Mouse (Mus musculus) intestine, embryonic 14.5 days (tissue): ENCODE measurements around the gene Slc28a2. TPM values are rescaled to one million over a fixed set of nuclear protein-coding genes. Genes with fewer than 3 reads are reported as not detected.
A peak's percentile ranks its signal among the peaks of the same experiment; 100 is the strongest.
"Not testable (repeated sequence)": the region's sequence is repeated elsewhere in the genome, so short reads cannot be mapped to it uniquely, and the experiment has no call there.

ENCODE experiments used
- ATAC-seq: fragments of 200-750 bp; cut with Nextera tagmentation; replicated peaks from 2 replicates; pipeline ENCODE4 v1.8.0; 2017; ENCODE audit warnings: low read depth, moderate number of reproducible peaks, moderate TSS enrichment, moderate library complexity; ENCODE audit not compliant: low FRiP score, low TSS enrichment
- DNase-seq: peaks from one replicate; pipeline ENCODE4 v3.0.0-alpha.2; 2018; ENCODE audit warnings: low spot score
- H3K27ac ChIP-seq: fragments of 300-500 bp; sonication (generic); 2 replicates; pipeline ENCODE4 v1.5.1; 2014; ENCODE audit warnings: low read depth, mild to moderate bottlenecking, control low read depth
- H3K27me3 ChIP-seq: fragments of 300-500 bp; sonication (generic); replicated peaks from 2 replicates; pipeline ENCODE4 v1.6.1; 2014; ENCODE audit warnings: low read length, control low read depth; ENCODE audit not compliant: control insufficient read depth, insufficient read depth
- H3K36me3 ChIP-seq: fragments of 300-500 bp; sonication (generic); 2 replicates; pipeline ENCODE4 v1.6.1; 2014; ENCODE audit warnings: low read length, control low read depth; ENCODE audit not compliant: control insufficient read depth, insufficient read depth
- H3K4me1 ChIP-seq: fragments of 300-500 bp; sonication (generic); replicated peaks from 2 replicates; pipeline ENCODE4 v1.6.1; 2014; ENCODE audit warnings: low read length, control low read depth, mixed read lengths; ENCODE audit not compliant: control insufficient read depth, insufficient read depth
- H3K4me2 ChIP-seq: fragments of 300-500 bp; sonication (generic); 2 replicates; pipeline ENCODE4 v1.6.1; 2014; ENCODE audit warnings: low read length
- H3K4me3 ChIP-seq: fragments of 300-500 bp; sonication (generic); 2 replicates; pipeline ENCODE4 v1.5.1; 2014; ENCODE audit warnings: low read depth, low read length, control low read depth, mixed read lengths
- H3K9ac ChIP-seq: fragments of 300-500 bp; sonication (generic); 2 replicates; pipeline ENCODE4 v1.6.1; 2014; ENCODE audit warnings: mild to moderate bottlenecking, low read length
- H3K9me3 ChIP-seq: fragments of 300-500 bp; sonication (generic); 2 replicates; pipeline ENCODE4 v1.6.1; 2016; ENCODE audit warnings: low read length, control low read depth; ENCODE audit not compliant: control insufficient read depth
- WGBS: fragments of 180-500 bp; shearing (Covaris S2); extraction: QIAGEN DNeasy Blood & Tissue Kit; methylation state at CpG from one replicate; pipeline ENCODE4 v1.1.7; 2014; 5-methylcytosine and 5-hydroxymethylcytosine counted together
- polyA plus RNA-seq: library from polyadenylated mRNA; unstranded; fragments of >200 nt; fragmentation: Nextera tagmentation; extraction: Ambion mirVana; gene quantifications from 2 replicates; pipeline ENCODE4 v1.2.1, GENCODE M21; 2014

The Slc28a2 gene
- polyA plus RNA-seq, 1 experiment from 2014 or later, result 38.2 TPM

DNA sequence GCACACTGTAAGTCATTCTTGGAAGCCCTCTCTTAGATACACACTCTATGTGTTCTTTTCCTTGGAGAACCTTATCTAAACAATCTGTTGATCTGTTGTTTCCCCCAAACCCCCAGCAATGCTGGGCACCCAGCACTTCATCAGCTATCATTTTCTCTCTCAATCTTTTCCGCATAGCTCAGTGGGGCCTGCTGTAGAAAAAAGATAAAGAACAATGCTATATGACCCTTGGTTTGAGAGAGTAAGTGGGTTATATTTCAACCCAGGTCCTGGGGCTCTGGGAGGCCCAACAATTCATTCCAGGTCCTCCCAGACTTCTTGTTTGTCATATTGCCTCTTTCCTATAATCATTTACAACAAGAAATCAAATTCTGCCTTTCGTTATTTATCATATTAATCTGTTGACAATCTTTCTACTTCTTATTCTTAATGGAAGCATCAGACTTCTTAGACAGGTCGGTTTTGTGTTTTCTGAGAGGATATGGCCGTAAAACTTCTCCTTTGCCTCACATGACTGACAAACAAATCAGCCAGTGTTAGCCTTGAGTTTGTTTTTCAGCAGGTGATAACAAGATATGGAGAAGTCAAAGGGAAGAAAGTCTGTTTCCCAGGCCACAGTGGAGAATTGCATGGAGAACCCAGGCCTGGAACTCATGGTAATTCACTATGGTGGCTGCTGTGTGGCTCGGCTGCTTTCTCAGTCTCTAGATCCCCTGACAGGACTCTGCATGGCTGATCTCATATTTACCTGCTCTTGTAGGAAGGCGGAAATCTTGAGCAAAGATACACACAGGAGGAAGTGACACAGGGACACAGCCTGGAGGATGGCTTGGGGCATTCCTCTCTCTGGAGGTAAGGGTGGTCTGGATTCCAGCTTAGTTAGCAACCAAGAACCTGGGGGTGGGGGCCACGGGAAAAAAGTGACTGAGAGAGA lies 15.0 kb downstream of the Slc28a2 start:
- H3K4me2 ChIP-seq, result peak overlapping the region; percentile 22; the same call in 1 of the 2 replicates
- no peaks in the 10 kb centered on the region for H3K4me1 ChIP-seq
- H3K9ac ChIP-seq, result no peak overlapping the region
- DNase-seq (peak; percentile 54), ATAC-seq (peak; percentile 66)
- no peaks in the 10 kb centered on the region for H3K27me3 ChIP-seq
- H3K4me3 ChIP-seq, result 0 out of 2 replicates have a peak overlapping the region, but pooled peaks have one; percentile 6
- 72% methylated on average over 7 of the region's 7 CpGs for WGBS
- H3K9me3 ChIP-seq, result no peaks in the 10 kb centered on the region
- peak overlapping the region; percentile 20; the same call in 1 of the 2 replicates for H3K27ac ChIP-seq
- H3K36me3 ChIP-seq, result no peaks in the 10 kb centered on the region

- H3K27me3 ChIP-seq, result no peaks in the 10 kb centered on the region
- no peak overlapping the region for H3K4me3 ChIP-seq
- no peak for ATAC-seq
- 77% methylated on average over 4 of the region's 4 CpGs for WGBS
- no peak overlapping the region for H3K4me2 ChIP-seq
- H3K36me3 ChIP-seq, result no peaks in the 10 kb centered on the region
- H3K9me3 ChIP-seq, result no peaks in the 10 kb centered on the region
- H3K4me1 ChIP-seq, result no peaks in the 10 kb centered on the region
- no peak for DNase-seq
- no peak overlapping the region for H3K27ac ChIP-seq
- H3K9ac ChIP-seq, result no peak overlapping the region
These were observed 24.1 kb downstream of the Slc28a2 start for GRCm38 (mm10) chr2:122450351-122450750.

GRCm38 (mm10) chr2:122452426-122452825 lies 26.1 kb downstream of the Slc28a2 start:
- H3K4me2 ChIP-seq, result no peak overlapping the region
- no peaks in the 10 kb centered on the region for H3K9me3 ChIP-seq
- DNase-seq, result no peak
- no peaks in the 10 kb centered on the region for H3K27me3 ChIP-seq
- H3K27ac ChIP-seq, result no peak overlapping the region
- H3K4me3 ChIP-seq, result no peak overlapping the region
- H3K36me3 ChIP-seq, result no peaks in the 10 kb centered on the region
- 57% methylated on average over 2 of the region's 2 CpGs for WGBS
- no peak for ATAC-seq
- H3K4me1 ChIP-seq, result no peaks in the 10 kb centered on the region
- H3K9ac ChIP-seq, result no peak overlapping the region

DNA sequence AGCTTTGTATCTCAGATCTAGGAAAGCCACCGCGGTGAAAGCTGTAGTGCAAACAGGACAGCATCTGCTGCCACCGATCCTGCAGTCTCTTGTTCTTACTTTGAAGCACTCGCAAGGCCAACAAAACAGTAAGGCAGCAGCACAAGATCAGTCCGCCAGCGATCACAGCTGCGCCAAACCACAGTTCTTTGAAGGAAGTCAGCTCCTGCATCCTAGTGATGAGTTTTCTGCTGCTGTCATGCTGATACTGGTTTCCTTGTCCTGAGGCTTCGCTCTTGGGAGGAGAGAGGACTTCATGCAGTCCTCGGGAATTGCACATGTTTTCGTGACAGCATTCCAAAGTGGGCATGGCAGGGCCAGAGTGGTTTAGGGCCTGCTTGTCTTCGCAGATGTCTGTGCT lies 40.6 kb downstream of the Slc28a2 start:
- Histone ChIP-seq H3K27ac (no peak overlapping the region), H3K4me1 (no peaks in the 10 kb centered on the region), H3K4me2 (peak overlapping the region; percentile 97), H3K9ac (peak overlapping the region; percentile 52), H3K27me3 (no peaks in the 10 kb centered on the region), H3K4me3 (peak overlapping the region; percentile 53), H3K36me3 (no peaks in the 10 kb centered on the region), H3K9me3 (no peaks in the 10 kb centered on the region)
- DNase-seq, result peak; percentile 53
- WGBS, result 38% methylated on average over 11 of the region's 11 CpGs
- ATAC-seq, result no peak

DNA sequence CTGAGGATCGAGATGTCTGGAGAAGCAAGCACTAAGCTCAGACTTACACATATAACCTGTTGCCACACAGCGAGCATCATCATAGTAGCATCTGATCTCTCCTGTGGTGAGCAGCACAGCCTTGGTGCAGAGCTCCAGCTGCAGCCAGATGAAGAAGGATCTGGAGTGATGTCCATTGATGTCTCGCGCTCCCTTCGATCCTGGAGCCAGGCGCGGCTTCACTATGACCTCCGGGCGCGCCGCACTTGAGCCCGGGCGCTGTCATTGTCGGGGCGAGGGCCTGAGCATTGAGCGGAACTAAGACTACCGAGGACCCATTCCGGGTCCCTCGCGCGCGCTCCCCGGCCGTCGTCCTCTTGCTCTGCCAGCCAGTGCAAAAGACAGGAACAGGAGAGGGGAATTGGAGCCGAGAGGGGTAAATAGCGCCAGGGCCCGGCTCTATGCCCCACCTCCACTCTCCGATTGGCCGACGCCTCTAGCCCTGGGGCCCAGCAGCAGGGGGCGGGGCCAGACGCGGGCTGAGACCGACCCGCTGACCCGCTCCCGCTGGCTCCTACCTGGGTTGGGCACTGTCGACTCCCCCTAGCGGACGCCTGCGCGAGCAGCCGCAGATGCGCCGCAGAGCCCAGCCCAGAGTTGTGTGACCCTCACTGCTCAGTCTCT lies 41.2 kb downstream of the Slc28a2 start:
- no peaks in the 10 kb centered on the region for H3K27me3 ChIP-seq
- WGBS, result under 1% methylated on average over 36 of the region's 46 CpGs
- H3K9ac ChIP-seq, result peak overlapping the region; percentile 52
- ATAC-seq (peak; percentile 100), DNase-seq (peak; percentile 90)
- H3K4me2 ChIP-seq, result peak overlapping the region; percentile 97
- no peaks in the 10 kb centered on the region for H3K36me3 ChIP-seq
- H3K4me1 ChIP-seq, result no peaks in the 10 kb centered on the region
- H3K9me3 ChIP-seq, result no peaks in the 10 kb centered on the region
- H3K4me3 ChIP-seq, result peak overlapping the region; percentile 53
- no peak overlapping the region for H3K27ac ChIP-seq

DNA sequence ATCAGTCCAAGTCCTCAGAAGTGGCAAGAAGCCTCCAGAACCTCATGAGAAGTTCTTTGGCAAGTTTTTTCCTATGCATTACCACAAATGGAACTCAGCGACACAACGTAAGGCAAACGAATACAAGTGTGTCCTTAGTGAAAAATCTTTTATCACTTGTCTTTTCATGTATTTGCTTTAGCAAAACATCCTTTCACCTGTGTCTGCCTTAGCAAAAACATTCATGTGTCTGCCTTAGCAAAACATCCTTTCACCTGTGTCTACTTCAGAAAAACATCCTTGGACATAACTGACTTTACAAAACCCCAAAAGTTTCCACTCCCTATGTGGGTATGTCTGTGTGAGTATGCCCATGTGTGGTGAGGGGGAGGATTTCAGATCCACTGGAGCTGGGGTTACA lies 42.9 kb downstream of the Slc28a2 start:
- DNase-seq (no peak), ATAC-seq (no peak)
- Histone ChIP-seq H3K27me3 (no peaks in the 10 kb centered on the region), H3K4me1 (no peaks in the 10 kb centered on the region), H3K36me3 (no peaks in the 10 kb centered on the region), H3K4me2 (no peak overlapping the region), H3K27ac (no peak overlapping the region), H3K9ac (no peak overlapping the region), H3K9me3 (no peaks in the 10 kb centered on the region), H3K4me3 (no peak overlapping the region)
- 89% methylated on average over 3 of the region's 3 CpGs for WGBS

DNA sequence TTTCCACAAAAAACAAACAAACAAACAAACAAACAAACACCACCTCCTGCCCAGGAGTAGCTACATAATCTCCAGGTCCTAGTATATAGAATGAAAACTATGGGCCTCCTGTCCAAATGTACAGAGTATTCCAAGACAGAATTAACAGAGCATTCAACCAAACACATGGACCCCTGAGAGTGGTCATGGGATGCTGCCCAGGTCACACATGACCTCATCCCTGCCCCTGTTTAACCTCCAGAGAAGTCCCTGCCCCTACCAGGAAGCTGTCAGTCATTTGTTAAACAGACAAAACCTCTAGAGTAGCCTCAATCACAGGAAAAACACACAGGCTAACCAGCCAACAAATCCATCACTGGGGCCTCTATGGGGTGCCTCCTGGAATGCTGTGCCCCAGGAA lies 50.3 kb downstream of the Slc28a2 start:
- H3K9ac ChIP-seq, result no peak overlapping the region
- H3K27ac ChIP-seq, result no peak overlapping the region
- no peak for DNase-seq
- H3K27me3 ChIP-seq, result no peaks in the 10 kb centered on the region
- no peaks in the 10 kb centered on the region for H3K36me3 ChIP-seq
- H3K4me3 ChIP-seq, result no peak overlapping the region
- no peaks in the 10 kb centered on the region for H3K9me3 ChIP-seq
- no peak for ATAC-seq
- no peak overlapping the region for H3K4me2 ChIP-seq
- H3K4me1 ChIP-seq, result no peaks in the 10 kb centered on the region

- H3K4me1 ChIP-seq, ATAC-seq, DNase-seq, H3K4me2 ChIP-seq, H3K9me3 ChIP-seq, H3K27ac ChIP-seq, H3K4me3 ChIP-seq, H3K36me3 ChIP-seq, H3K9ac ChIP-seq, H3K27me3 ChIP-seq: not testable (repeated sequence)
- 71% methylated on average over 1 of the region's 1 CpGs for WGBS
These were observed 57.5 kb downstream of the Slc28a2 start for GRCm38 (mm10) chr2:122483787-122484186.
